Mouse (Mus musculus): ENCODE results near the gene Cdc40. TPM values are rescaled to one million over a fixed set of nuclear protein-coding genes. Genes with fewer than 3 reads are reported as not detected.
A peak's percentile ranks its signal among the peaks of the same experiment; 100 is the strongest.
"Not testable (repeated sequence)": the region's sequence is repeated elsewhere in the genome, so short reads cannot be mapped to it uniquely, and the experiment has no call there.

Gene Cdc40
- polyA plus RNA-seq, 1 experiment = 49.8 TPM

- H3K9ac ChIP-seq (ENCODE audit: low read depth, poor library complexity, severe bottlenecking) = no peak overlapping the region
- H3K27me3 ChIP-seq (ENCODE audit: control insufficient read depth, insufficient read depth, low read length, poor library complexity, severe bottlenecking) = no peaks in the 10 kb centered on the region
- TF ChIP-seq CTCF (IDR thresholded peaks at IDR 0.05; ENCODE audit: low read depth, low read length) = no peak
- no peak for TF ChIP-seq EP300 (IDR thresholded peaks at IDR 0.05; ENCODE audit: insufficient read depth, low read depth, low read length)
- TF ChIP-seq POLR2A (IDR thresholded peaks at IDR 0.05; ENCODE audit: insufficient read depth, low read length) = no peak
- H3K27ac ChIP-seq (ENCODE audit: insufficient read depth, low read length) = no peak overlapping the region
- no peaks in the 10 kb centered on the region for H3K4me1 ChIP-seq (ENCODE audit: control insufficient read depth, insufficient read depth, low read length)
- no peak overlapping the region for H3K4me3 ChIP-seq (ENCODE audit: low read depth, low read length)
- H3K9me3 ChIP-seq (replicated peaks; ENCODE audit: control insufficient read depth, insufficient read depth, low read length, poor library complexity, severe bottlenecking) = no peaks in the 10 kb centered on the region
- H3K36me3 ChIP-seq (ENCODE audit: control insufficient read depth, insufficient read depth, low read length, poor library complexity, severe bottlenecking) = no peaks in the 10 kb centered on the region; the same call in 1 of the 2 replicates
Measured at GRCm38 (mm10) chr10:40827706-40828105, 55.4 kb downstream of the Cdc40 start.

- Histone ChIP-seq H3K27me3 (ENCODE audit: control insufficient read depth, insufficient read depth, low read length, poor library complexity, severe bottlenecking) (no peaks in the 10 kb centered on the region), H3K9ac (ENCODE audit: low read depth, poor library complexity, severe bottlenecking) (no peak overlapping the region), H3K4me3 (ENCODE audit: low read depth, low read length) (no peak overlapping the region), H3K4me1 (ENCODE audit: control insufficient read depth, insufficient read depth, low read length) (no peaks in the 10 kb centered on the region), H3K27ac (ENCODE audit: insufficient read depth, low read length) (no peak overlapping the region), H3K36me3 (ENCODE audit: control insufficient read depth, insufficient read depth, low read length, poor library complexity, severe bottlenecking) (no peaks in the 10 kb centered on the region; the same call in 1 of the 2 replicates), H3K9me3 (replicated peaks; ENCODE audit: control insufficient read depth, insufficient read depth, low read length, poor library complexity, severe bottlenecking) (no peaks in the 10 kb centered on the region)
- no peak for TF ChIP-seq EP300 (IDR thresholded peaks at IDR 0.05; ENCODE audit: insufficient read depth, low read depth, low read length)
Measured at GRCm38 (mm10) chr10:40825952-40826351, 57.2 kb downstream of the Cdc40 start.

GRCm38 (mm10) chr10:40816471-40816870 is 66.6 kb downstream of the Cdc40 start:
- no peaks in the 10 kb centered on the region for H3K4me1 ChIP-seq (ENCODE audit: control insufficient read depth, insufficient read depth, low read length)
- H3K9me3 ChIP-seq (replicated peaks; ENCODE audit: control insufficient read depth, insufficient read depth, low read length, poor library complexity, severe bottlenecking) = no peaks in the 10 kb centered on the region
- H3K4me3 ChIP-seq (ENCODE audit: low read depth, low read length) = no peak overlapping the region
- no peaks in the 10 kb centered on the region for H3K36me3 ChIP-seq (ENCODE audit: control insufficient read depth, insufficient read depth, low read length, poor library complexity, severe bottlenecking)
- H3K27me3 ChIP-seq (ENCODE audit: control insufficient read depth, insufficient read depth, low read length, poor library complexity, severe bottlenecking) = no peaks in the 10 kb centered on the region
- H3K27ac ChIP-seq (ENCODE audit: insufficient read depth, low read length) = no peak overlapping the region
- TF ChIP-seq EP300 (IDR thresholded peaks at IDR 0.05; ENCODE audit: insufficient read depth, low read depth, low read length) = no peak
- TF ChIP-seq CTCF (IDR thresholded peaks at IDR 0.05; ENCODE audit: low read depth, low read length) = no peak
- TF ChIP-seq POLR2A (IDR thresholded peaks at IDR 0.05; ENCODE audit: insufficient read depth, low read length) = no peak
- no peak overlapping the region for H3K9ac ChIP-seq (ENCODE audit: low read depth, poor library complexity, severe bottlenecking)

- Histone ChIP-seq H3K27ac (ENCODE audit: insufficient read depth, low read length) (no peak overlapping the region), H3K4me1 (ENCODE audit: control insufficient read depth, insufficient read depth, low read length) (no peaks in the 10 kb centered on the region), H3K4me3 (ENCODE audit: low read depth, low read length) (no peak overlapping the region), H3K9me3 (replicated peaks; ENCODE audit: control insufficient read depth, insufficient read depth, low read length, poor library complexity, severe bottlenecking) (no peaks in the 10 kb centered on the region), H3K36me3 (ENCODE audit: control insufficient read depth, insufficient read depth, low read length, poor library complexity, severe bottlenecking) (no peaks in the 10 kb centered on the region), H3K27me3 (ENCODE audit: control insufficient read depth, insufficient read depth, low read length, poor library complexity, severe bottlenecking) (no peaks in the 10 kb centered on the region), H3K9ac (ENCODE audit: low read depth, poor library complexity, severe bottlenecking) (no peak overlapping the region)
- no peak for TF ChIP-seq POLR2A (IDR thresholded peaks at IDR 0.05; ENCODE audit: insufficient read depth, low read length)
- peak; percentile 46 for TF ChIP-seq CTCF (IDR thresholded peaks at IDR 0.05; ENCODE audit: low read depth, low read length)
- no peak for TF ChIP-seq EP300 (IDR thresholded peaks at IDR 0.05; ENCODE audit: insufficient read depth, low read depth, low read length)
Measured at GRCm38 (mm10) chr10:40813627-40814026, 69.5 kb downstream of the Cdc40 start.

- not testable (repeated sequence) for H3K27ac ChIP-seq (ENCODE audit: insufficient read depth, low read length); H3K9ac ChIP-seq (ENCODE audit: low read depth, poor library complexity, severe bottlenecking); H3K9me3 ChIP-seq (replicated peaks; ENCODE audit: control insufficient read depth, insufficient read depth, low read length, poor library complexity, severe bottlenecking); H3K36me3 ChIP-seq (ENCODE audit: control insufficient read depth, insufficient read depth, low read length, poor library complexity, severe bottlenecking); H3K4me3 ChIP-seq (ENCODE audit: low read depth, low read length); H3K4me1 ChIP-seq (ENCODE audit: control insufficient read depth, insufficient read depth, low read length); H3K27me3 ChIP-seq (ENCODE audit: control insufficient read depth, insufficient read depth, low read length, poor library complexity, severe bottlenecking)
Measured at GRCm38 (mm10) chr10:40809411-40809910, 73.7 kb downstream of the Cdc40 start.

GRCm38 (mm10) chr10:40806221-40806620 is 76.9 kb downstream of the Cdc40 start:
- Histone ChIP-seq H3K4me3 (ENCODE audit: low read depth, low read length) (no peak overlapping the region), H3K27ac (ENCODE audit: insufficient read depth, low read length) (no peak overlapping the region), H3K9ac (ENCODE audit: low read depth, poor library complexity, severe bottlenecking) (no peak overlapping the region), H3K9me3 (replicated peaks; ENCODE audit: control insufficient read depth, insufficient read depth, low read length, poor library complexity, severe bottlenecking) (no peaks in the 10 kb centered on the region), H3K27me3 (ENCODE audit: control insufficient read depth, insufficient read depth, low read length, poor library complexity, severe bottlenecking) (no peaks in the 10 kb centered on the region), H3K4me1 (ENCODE audit: control insufficient read depth, insufficient read depth, low read length) (no peaks in the 10 kb centered on the region), H3K36me3 (ENCODE audit: control insufficient read depth, insufficient read depth, low read length, poor library complexity, severe bottlenecking) (no peaks in the 10 kb centered on the region)
- TF ChIP-seq POLR2A (IDR thresholded peaks at IDR 0.05; ENCODE audit: insufficient read depth, low read length) = no peak
- no peak for TF ChIP-seq CTCF (IDR thresholded peaks at IDR 0.05; ENCODE audit: low read depth, low read length)
- no peak for TF ChIP-seq EP300 (IDR thresholded peaks at IDR 0.05; ENCODE audit: insufficient read depth, low read depth, low read length)

Data from ES-Bruce4 (cell line).